Mouse (Mus musculus) midbrain, embryonic 11.5 days (tissue): Measurements from ENCODE around the gene Polr1b. TPM values are rescaled to one million over a fixed set of nuclear protein-coding genes. Genes with fewer than 3 reads are reported as not detected.

Experiments
- ATAC-seq: fragments of 200-750 bp; cut with Nextera tagmentation; 2 replicates; pipeline ENCODE4 v1.8.0; 2017; ENCODE audit warnings: moderate TSS enrichment, moderate library complexity; ENCODE audit not compliant: low FRiP score
- DNase-seq: peaks from one replicate; pipeline ENCODE4 v3.0.0; 2015; ENCODE audit warnings: low spot score; ENCODE audit errors: missing footprints
- H3K27ac ChIP-seq: fragments of 300-500 bp; sonication (generic); 2 replicates; pipeline ENCODE4 v1.5.1; 2014; ENCODE audit warnings: low read depth, low read length
- H3K27me3 ChIP-seq: fragments of 300-500 bp; sonication (generic); 2 replicates; pipeline ENCODE4 v1.6.1; 2014; ENCODE audit warnings: mild to moderate bottlenecking, low read length, moderate library complexity, mixed read lengths; ENCODE audit not compliant: control insufficient read depth, insufficient read depth
- H3K36me3 ChIP-seq: fragments of 300-500 bp; sonication (generic); 2 replicates; pipeline ENCODE4 v1.6.1; 2014; ENCODE audit warnings: mild to moderate bottlenecking, low read length, moderate library complexity, mixed read lengths; ENCODE audit not compliant: control insufficient read depth, insufficient read depth
- H3K4me1 ChIP-seq: fragments of 300-500 bp; sonication (generic); 2 replicates; pipeline ENCODE4 v1.6.1; 2014; ENCODE audit warnings: low read length; ENCODE audit not compliant: control insufficient read depth, insufficient read depth
- H3K4me2 ChIP-seq: fragments of 300-500 bp; sonication (generic); 2 replicates; pipeline ENCODE4 v1.6.1; 2014; ENCODE audit warnings: mild to moderate bottlenecking, moderate library complexity
- H3K4me3 ChIP-seq: fragments of 300-500 bp; sonication (generic); 2 replicates; pipeline ENCODE4 v1.5.1; 2014; ENCODE audit warnings: low read depth, low read length
- H3K9ac ChIP-seq: fragments of 300-500 bp; sonication (generic); 2 replicates; pipeline ENCODE4 v1.6.1; 2014; ENCODE audit warnings: low read length
- H3K9me3 ChIP-seq: fragments of 300-500 bp; sonication (generic); 2 replicates; pipeline ENCODE4 v1.6.1; 2016; ENCODE audit warnings: low read length; ENCODE audit not compliant: control insufficient read depth
- WGBS: fragments of 180-500 bp; shearing (Covaris S2); extraction: QIAGEN DNeasy Blood & Tissue Kit; methylation state at CpG from one replicate; pipeline ENCODE4 v1.1.7; 2014; 5-methylcytosine and 5-hydroxymethylcytosine counted together
- polyA plus RNA-seq: library from polyadenylated mRNA; unstranded; fragments of >200 nt; fragmentation: Nextera tagmentation; extraction: Ambion mirVana; gene quantifications from 2 replicates; pipeline ENCODE4 v1.2.1, GENCODE M21; 2014

Gene Polr1b
- polyA plus RNA-seq, result 16.0 and 18.4 TPM in 2 replicates

GRCm38 (mm10) chr2:129100784-129101310 is at the start of gene Polr1b:
Gene Polr1b (plus strand): TSS chr2:129100995.
- ATAC-seq (peak; percentile 99), DNase-seq (peak; percentile 98)
- no peaks in the 10 kb centered on the region for H3K9me3 ChIP-seq
- peak within 1 kb of the TSS; percentile 71 for H3K4me2 ChIP-seq
- peaks cover 3% of the 10 kb centered on the region; the same call in 1 of the 2 replicates for H3K4me1 ChIP-seq
- H3K36me3 ChIP-seq, result peaks cover 6% of the 10 kb centered on the region; the same call in 1 of the 2 replicates
- H3K4me3 ChIP-seq, result peak within 1 kb of the TSS; percentile 65
- H3K9ac ChIP-seq, result peak within 1 kb of the TSS; percentile 75
- no peaks in the 10 kb centered on the region for H3K27me3 ChIP-seq
- under 1% methylated on average over 35 of the region's 35 CpGs for WGBS
- no peak within 1 kb of the TSS for H3K27ac ChIP-seq

- Histone ChIP-seq H3K9me3 (no peaks in the 10 kb centered on the region; the same call in 1 of the 2 replicates), H3K4me1 (no peaks in the 10 kb centered on the region), H3K27me3 (no peaks in the 10 kb centered on the region), H3K4me2 (no peak overlapping the region), H3K9ac (no peak overlapping the region), H3K27ac (no peak overlapping the region), H3K36me3 (no peaks in the 10 kb centered on the region), H3K4me3 (no peak overlapping the region)
- 72% methylated on average over 4 of the region's 4 CpGs for WGBS
- DNase-seq, result no peak
- ATAC-seq, result no peak
Measured at GRCm38 (mm10) chr2:129052451-129052983, 48.3 kb upstream of the Polr1b start.

- DNase-seq (no peak), ATAC-seq (no peak)
- Histone ChIP-seq H3K4me1 (no peaks in the 10 kb centered on the region), H3K36me3 (no peaks in the 10 kb centered on the region), H3K27ac (no peak overlapping the region), H3K9ac (no peak overlapping the region), H3K27me3 (no peaks in the 10 kb centered on the region), H3K9me3 (peaks cover 4% of the 10 kb centered on the region; the same call in 1 of the 2 replicates), H3K4me2 (no peak overlapping the region), H3K4me3 (no peak overlapping the region)
- WGBS, result 91% methylated on average over 6 of the region's 6 CpGs
Measured at GRCm38 (mm10) chr2:129055741-129056140, 45.1 kb upstream of the Polr1b start.

GRCm38 (mm10) chr2:129056597-129056996 is 44.2 kb upstream of the Polr1b start:
- DNase-seq, result peak; percentile 87
- Histone ChIP-seq H3K4me3 (no peak overlapping the region), H3K36me3 (no peaks in the 10 kb centered on the region), H3K9ac (no peak overlapping the region), H3K4me1 (no peaks in the 10 kb centered on the region), H3K4me2 (no peak overlapping the region), H3K9me3 (peaks cover 4% of the 10 kb centered on the region; the same call in 1 of the 2 replicates), H3K27me3 (no peaks in the 10 kb centered on the region), H3K27ac (no peak overlapping the region)
- peak; percentile 54; the same call in 1 of the 2 replicates for ATAC-seq
- 44% methylated on average over 9 of the region's 9 CpGs for WGBS

GRCm38 (mm10) chr2:129057256-129057655 is 43.5 kb upstream of the Polr1b start:
- peaks cover 4% of the 10 kb centered on the region; the same call in 1 of the 2 replicates for H3K9me3 ChIP-seq
- no peak overlapping the region for H3K4me3 ChIP-seq
- DNase-seq (no peak), ATAC-seq (no peak)
- H3K4me1 ChIP-seq, result no peaks in the 10 kb centered on the region
- H3K36me3 ChIP-seq, result no peaks in the 10 kb centered on the region
- 94% methylated on average over 8 of the region's 8 CpGs for WGBS
- H3K9ac ChIP-seq, result no peak overlapping the region
- no peaks in the 10 kb centered on the region for H3K27me3 ChIP-seq
- H3K27ac ChIP-seq, result no peak overlapping the region
- no peak overlapping the region for H3K4me2 ChIP-seq

GRCm38 (mm10) chr2:129057920-129058361 is 42.9 kb upstream of the Polr1b start:
- Histone ChIP-seq H3K4me3 (no peak overlapping the region), H3K36me3 (no peaks in the 10 kb centered on the region), H3K4me1 (no peaks in the 10 kb centered on the region), H3K4me2 (no peak overlapping the region), H3K27me3 (no peaks in the 10 kb centered on the region), H3K9ac (no peak overlapping the region), H3K9me3 (peaks cover 4% of the 10 kb centered on the region; the same call in 1 of the 2 replicates), H3K27ac (no peak overlapping the region)
- ATAC-seq (no peak), DNase-seq (no peak)
- WGBS, result 90% methylated on average over 6 of the region's 6 CpGs

GRCm38 (mm10) chr2:129061456-129062059 is 39.2 kb upstream of the Polr1b start:
- Histone ChIP-seq H3K4me2 (no peak overlapping the region), H3K27me3 (no peaks in the 10 kb centered on the region), H3K9ac (no peak overlapping the region), H3K4me3 (no peak overlapping the region), H3K36me3 (no peaks in the 10 kb centered on the region), H3K4me1 (peaks cover 1% of the 10 kb centered on the region; the same call in 1 of the 2 replicates), H3K9me3 (peaks cover 4% of the 10 kb centered on the region; the same call in 1 of the 2 replicates), H3K27ac (no peak overlapping the region)
- 82% methylated on average over 10 of the region's 10 CpGs for WGBS
- ATAC-seq (no peak), DNase-seq (no peak)

GRCm38 (mm10) chr2:129065437-129066282 is 35.1 kb upstream of the Polr1b start, which contains the start of gene Ttl:
Gene Ttl (plus strand): TSS chr2:129065942.
- Histone ChIP-seq H3K4me2 (peak within 1 kb of the TSS; percentile 54), H3K4me3 (peak within 1 kb of the TSS; percentile 78), H3K36me3 (no peaks in the 10 kb centered on the region), H3K9ac (peak within 1 kb of the TSS; percentile 84), H3K9me3 (no peaks in the 10 kb centered on the region), H3K4me1 (peaks cover 9% of the 10 kb centered on the region), H3K27me3 (no peaks in the 10 kb centered on the region), H3K27ac (no peak within 1 kb of the TSS)
- DNase-seq (peak; percentile 98), ATAC-seq (peak; percentile 96)
- WGBS, result 2% methylated on average over 61 of the region's 62 CpGs
